Mouse (Mus musculus) heart, adult 2 months (tissue): ENCODE results near the gene Ddr1.

Source experiments
- CTCF ChIP-seq: fragments of 200-600 bp; IDR thresholded peaks from 2 replicates; pipeline ENCODE4 v1.8.1; 2022; ENCODE audit warnings: antibody characterized with exemption, mild to moderate bottlenecking, moderate library complexity
- EP300 ChIP-seq: fragments of 200-500 bp; IDR thresholded peaks from 2 replicates; pipeline ENCODE4 v1.6.1; 2011; ENCODE audit warnings: low read depth, low read length, control low read depth; ENCODE audit not compliant: insufficient read depth
- POLR2A ChIP-seq: fragments of 200-500 bp; IDR thresholded peaks from 2 replicates; pipeline ENCODE4 v1.6.1; 2011; ENCODE audit warnings: mild to moderate bottlenecking, low read depth, low read length, control low read depth; ENCODE audit not compliant: insufficient read depth

DNA sequence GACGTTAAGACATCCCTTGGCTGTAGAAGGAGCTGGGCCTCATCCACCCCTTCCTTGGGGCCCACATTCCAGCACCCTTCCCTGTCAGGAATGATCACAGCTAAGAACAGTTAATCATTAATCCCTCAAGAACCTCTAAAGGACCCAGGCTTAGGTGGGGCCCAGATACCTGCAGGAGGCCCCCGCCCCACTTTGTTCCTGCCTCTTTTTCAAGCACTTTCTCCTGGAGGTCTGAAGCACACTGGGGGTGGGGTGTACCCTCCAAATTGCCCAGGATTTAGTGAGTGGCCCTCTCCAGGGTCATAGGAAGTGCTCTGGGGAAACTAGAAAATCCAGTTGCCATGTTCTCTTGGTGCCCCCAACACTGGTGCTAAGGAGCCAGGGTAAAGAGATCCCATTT lies 55.0 kb downstream of the Ddr1 start:
- no peak for TF ChIP-seq CTCF
- TF ChIP-seq POLR2A: no peak
- TF ChIP-seq EP300: no peak
